Mouse (Mus musculus) testis, adult 2 months (tissue): Measurements from ENCODE around the gene G3bp1. TPM values are rescaled to one million over a fixed set of nuclear protein-coding genes. Genes with fewer than 3 reads are reported as not detected.
A peak's percentile ranks its signal among the peaks of the same experiment; 100 is the strongest.

Experiments used
- H3K27ac ChIP-seq: fragments of 200-500 bp; 2 replicates; pipeline ENCODE4 v1.5.1; 2012; ENCODE audit warnings: low read depth, low read length; ENCODE audit not compliant: control insufficient read depth, insufficient read depth
- H3K27me3 ChIP-seq: fragments of 200-500 bp; 2 replicates; pipeline ENCODE4 v1.6.1; 2012; ENCODE audit warnings: mild to moderate bottlenecking, low read length, moderate library complexity; ENCODE audit not compliant: control insufficient read depth, insufficient read depth
- H3K36me3 ChIP-seq: fragments of 200-500 bp; 2 replicates; pipeline ENCODE4 v1.6.1; 2012; ENCODE audit warnings: mild to moderate bottlenecking, low read length; ENCODE audit not compliant: control insufficient read depth, insufficient read depth
- H3K4me1 ChIP-seq: fragments of 200-500 bp; 2 replicates; pipeline ENCODE4 v1.6.1; 2012; ENCODE audit warnings: low read length; ENCODE audit not compliant: control insufficient read depth, insufficient read depth
- H3K4me3 ChIP-seq: fragments of 200-500 bp; 2 replicates; pipeline ENCODE4 v1.5.1; 2012; ENCODE audit warnings: low read depth, mild to moderate bottlenecking, low read length, moderate library complexity, mixed read lengths; ENCODE audit not compliant: control insufficient read depth
- CTCF ChIP-seq: fragments of 200-500 bp; IDR thresholded peaks from 2 replicates; pipeline ENCODE4 v1.5.1; 2012; ENCODE audit warnings: low read depth, mild to moderate bottlenecking, inconsistent platforms, low read length, moderate library complexity; ENCODE audit not compliant: control insufficient read depth, insufficient read depth, insufficient replicate concordance
- POLR2A ChIP-seq: fragments of 200-500 bp; IDR thresholded peaks from 2 replicates; pipeline ENCODE4 v1.6.1; 2012; ENCODE audit warnings: low read depth, mild to moderate bottlenecking, inconsistent platforms, low read length, moderate library complexity; ENCODE audit not compliant: control insufficient read depth
- polyA plus RNA-seq: library from polyadenylated mRNA; depleted of rRNA; stranded (reverse); fragments of >200 nt; gene quantifications from 2 replicates; pipeline ENCODE4 v1.2.3, GENCODE M21; 2012

G3bp1 gene
- polyA plus RNA-seq, 1 experiment = 10.7 TPM

GRCm38 (mm10) chr11:55464707-55465106, 4.8 kb upstream of the G3bp1 start:
- TF ChIP-seq POLR2A (no peak), CTCF (no peak)
- no peak overlapping the region for H3K4me3 ChIP-seq
- H3K27ac ChIP-seq = no peak overlapping the region
- H3K4me1 ChIP-seq = peaks cover 26% of the 10 kb centered on the region
- H3K27me3 ChIP-seq = no peaks in the 10 kb centered on the region
- H3K36me3 ChIP-seq = no peaks in the 10 kb centered on the region

- TF ChIP-seq CTCF (no peak), POLR2A (no peak)
- Histone ChIP-seq H3K4me1 (peaks cover 23% of the 10 kb centered on the region), H3K4me3 (no peak overlapping the region), H3K36me3 (no peaks in the 10 kb centered on the region), H3K27me3 (no peaks in the 10 kb centered on the region), H3K27ac (no peak overlapping the region)
Observed at GRCm38 (mm10) chr11:55465177-55465576, 4.3 kb upstream of the G3bp1 start.

- H3K36me3 ChIP-seq = no peaks in the 10 kb centered on the region
- no peaks in the 10 kb centered on the region for H3K27me3 ChIP-seq
- H3K4me3 ChIP-seq = peak overlapping the region; percentile 88; the same call in 1 of the 2 replicates
- TF ChIP-seq CTCF (no peak), POLR2A (no peak)
- H3K27ac ChIP-seq = peak overlapping the region; percentile 89
- H3K4me1 ChIP-seq = peaks cover 18% of the 10 kb centered on the region
Observed at GRCm38 (mm10) chr11:55468012-55468411, 1.5 kb upstream of the G3bp1 start.

GRCm38 (mm10) chr11:55468611-55469047, 856 bp upstream of the G3bp1 start:
- Histone ChIP-seq H3K27me3 (no peaks in the 10 kb centered on the region), H3K36me3 (no peaks in the 10 kb centered on the region), H3K27ac (peak overlapping the region; percentile 89), H3K4me3 (peak overlapping the region; percentile 88), H3K4me1 (peaks cover 18% of the 10 kb centered on the region)
- TF ChIP-seq CTCF (no peak), POLR2A (no peak)

- H3K4me1 ChIP-seq = peaks cover 16% of the 10 kb centered on the region
- H3K27me3 ChIP-seq = no peaks in the 10 kb centered on the region
- no peak for TF ChIP-seq CTCF
- no peak; the same call in 1 of the 2 replicates for TF ChIP-seq POLR2A
- H3K27ac ChIP-seq = peak overlapping the region; percentile 69
- H3K36me3 ChIP-seq = no peaks in the 10 kb centered on the region
- peak overlapping the region; percentile 88 for H3K4me3 ChIP-seq
Observed at GRCm38 (mm10) chr11:55469923-55470691, 622 bp downstream of the G3bp1 start.

GRCm38 (mm10) chr11:55470761-55471160, 1.3 kb downstream of the G3bp1 start:
- TF ChIP-seq POLR2A (no peak), CTCF (no peak)
- peak overlapping the region; percentile 69 for H3K27ac ChIP-seq

GRCm38 (mm10) chr11:55471467-55471866, 2.0 kb downstream of the G3bp1 start:
- TF ChIP-seq POLR2A = no peak
- H3K27me3 ChIP-seq = no peaks in the 10 kb centered on the region
- H3K36me3 ChIP-seq = no peaks in the 10 kb centered on the region
- H3K4me3 ChIP-seq = peak overlapping the region; percentile 88; the same call in 1 of the 2 replicates
- peaks cover 16% of the 10 kb centered on the region for H3K4me1 ChIP-seq
- peak overlapping the region; percentile 55 for H3K27ac ChIP-seq

More at GRCm38 (mm10) chr11:55470761-55471160, 1.3 kb downstream of the G3bp1 start:
- Histone ChIP-seq H3K27me3 (no peaks in the 10 kb centered on the region), H3K36me3 (no peaks in the 10 kb centered on the region), H3K4me1 (peaks cover 16% of the 10 kb centered on the region), H3K4me3 (peak overlapping the region; percentile 88)
